Mouse (Mus musculus) bone marrow, adult 2 months (tissue): Measurements from ENCODE around the gene Abat.

Source experiments
- CTCF ChIP-seq: fragments of 200-500 bp; IDR thresholded peaks from 2 replicates; pipeline ENCODE4 v1.5.1; 2011; ENCODE audit warnings: low read length, control low read depth; ENCODE audit not compliant: control insufficient read depth, insufficient read depth
- POLR2A ChIP-seq: fragments of 200-500 bp; IDR thresholded peaks from 2 replicates; pipeline ENCODE4 v1.6.1; 2011; ENCODE audit warnings: low read depth, mild to moderate bottlenecking, control low read depth, low read length, borderline replicate concordance; ENCODE audit not compliant: control insufficient read depth

DNA sequence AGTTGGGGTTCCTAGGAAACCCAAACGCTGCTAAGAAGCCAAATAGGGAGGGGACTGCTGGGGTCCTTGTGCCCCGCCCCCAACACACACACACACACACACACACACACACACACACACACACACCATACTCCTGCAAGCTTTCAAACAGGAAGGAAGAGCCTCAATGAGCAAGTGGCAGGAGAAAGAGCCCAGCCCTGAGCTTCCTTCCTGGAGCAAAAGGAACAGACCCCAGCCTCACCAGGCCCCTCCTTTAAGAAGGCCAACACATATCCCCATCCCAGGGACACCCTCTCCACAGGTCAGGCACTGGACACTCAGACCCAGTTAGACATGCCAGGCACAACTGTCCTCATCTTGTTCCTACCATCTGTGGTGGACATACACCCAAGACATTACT lies 149.8 kb downstream of the Abat start:
- TF ChIP-seq CTCF, result no peak
- no peak for TF ChIP-seq POLR2A
